ENCODE assay signal across 29 mouse cellular contexts in genomic region chr10:116957867-116958551, GRCm38 (mm10). TPM values are rescaled to one million over a fixed set of nuclear protein-coding genes. Genes with fewer than 3 reads are reported as not detected.
DNase-seq lines count a peak whose midpoint lies in the region; ATAC-seq and TF ChIP-seq lines count a peak whose summit lies in the region.
"Had no signal": no experiment of that assay in that cellular context is flagged by ENCODE, and none has a peak within 500 bp of the region (broad histone marks: within the 10 kb centered on the region; RNA-seq: fewer than 3 reads in every experiment).

No protein-coding gene starts in this region.

- H3K4me1 ChIP-seq in kidney, adult 2 months (ENCODE audit: control insufficient read depth, insufficient read depth, low read length), result peaks cover 10% of the 10 kb centered on the region
- peaks cover 24% of the 10 kb centered on the region for H3K4me1 ChIP-seq in kidney, embryonic 15.5 days
- no peaks in the 10 kb centered on the region for H3K4me1 ChIP-seq in neural tube, embryonic 15.5 days
- H3K4me1 ChIP-seq: embryonic facial prominence, embryonic 15.5 days; forebrain, embryonic 15.5 days; hindbrain, embryonic 12.5 days had no signal

- H3K27ac ChIP-seq in kidney, adult 2 months (ENCODE audit: insufficient read depth, low read depth, low read length), result 0 out of 2 replicates have a peak overlapping the region, but pooled peaks have one; percentile 40
- peak overlapping the region; percentile 80 for H3K27ac ChIP-seq in kidney, embryonic 15.5 days
- H3K27ac ChIP-seq in neural tube, embryonic 15.5 days (replicated peaks), result no peak overlapping the region
- H3K27ac ChIP-seq: embryonic facial prominence, embryonic 15.5 days; forebrain, embryonic 15.5 days; hindbrain, embryonic 12.5 days had no signal

- H3K9ac ChIP-seq in kidney, embryonic 15.5 days, result no peak overlapping the region
- H3K9ac ChIP-seq in neural tube, embryonic 15.5 days (replicated peaks), result no peak overlapping the region
- H3K9ac ChIP-seq: embryonic facial prominence, embryonic 15.5 days; forebrain, embryonic 15.5 days; hindbrain, embryonic 12.5 days had no signal

- DNase-seq in kidney, adult 2 months, result peak; percentile 57
- DNase-seq in kidney, adult 18-20 months, result no peak
- DNase-seq in brain, adult 2 months (ENCODE audit: low read depth, low spot score), result peak; percentile 43
- peak; percentile 52 for DNase-seq in kidney, postnatal 14 days
- no peak for DNase-seq in ovary, postnatal 36 days (ENCODE audit: low spot score)
- DNase-seq in cerebellum, postnatal 4 days (ENCODE audit: low spot score in 2 of 2), result no peak
- DNase-seq: adrenal gland, adult 8-10 months; adrenal gland, postnatal 36 days; cerebellum, adult 11 months; cerebellum, adult 8-10 months; cerebellum, postnatal 14 days; gastrocnemius, postnatal 14 days; heart, adult 11 months; heart, postnatal 10 days; heart, postnatal 4 days had no signal

- no peaks in the 10 kb centered on the region for H3K27me3 ChIP-seq in kidney, adult 2 months (replicated peaks; ENCODE audit: control insufficient read depth, insufficient read depth, low read length)
- H3K27me3 ChIP-seq in kidney, embryonic 15.5 days, result no peaks in the 10 kb centered on the region
- H3K27me3 ChIP-seq in neural tube, embryonic 15.5 days (replicated peaks), result no peaks in the 10 kb centered on the region
- H3K27me3 ChIP-seq: CH12.LX; embryonic facial prominence, embryonic 15.5 days; forebrain, embryonic 15.5 days; hindbrain, embryonic 12.5 days had no signal

- H3K4me3 ChIP-seq in kidney, adult 2 months (ENCODE audit: insufficient read depth, low read depth, low read length), result no peak overlapping the region
- no peak overlapping the region for H3K4me3 ChIP-seq in kidney, embryonic 15.5 days (replicated peaks)
- no peak overlapping the region for H3K4me3 ChIP-seq in neural tube, embryonic 15.5 days (replicated peaks)
- H3K4me3 ChIP-seq: embryonic facial prominence, embryonic 15.5 days; erythroblast, embryonic 14.5 days; forebrain, embryonic 15.5 days; hindbrain, embryonic 12.5 days had no signal

- TF ChIP-seq POLR2A in kidney, adult 2 months (IDR thresholded peaks at IDR 0.05; ENCODE audit: low read depth, low read length), result no peak

- H3K9me3 ChIP-seq in kidney, embryonic 15.5 days (replicated peaks), result 0 out of 2 replicates have a peak, but pooled peaks cover 2% of the 10 kb centered on the region
- H3K9me3 ChIP-seq in neural tube, embryonic 15.5 days (replicated peaks), result no peaks in the 10 kb centered on the region
- H3K9me3 ChIP-seq: embryonic facial prominence, embryonic 15.5 days; forebrain, embryonic 15.5 days; hindbrain, embryonic 12.5 days had no signal

- H3K36me3 ChIP-seq in kidney, adult 2 months (ENCODE audit: control insufficient read depth, insufficient read depth, low read length), result no peaks in the 10 kb centered on the region
- H3K36me3 ChIP-seq in kidney, embryonic 15.5 days, result peaks cover 5% of the 10 kb centered on the region; the same call in 1 of the 2 replicates
- H3K36me3 ChIP-seq in neural tube, embryonic 15.5 days, result no peaks in the 10 kb centered on the region
- H3K36me3 ChIP-seq: embryonic facial prominence, embryonic 15.5 days; forebrain, embryonic 15.5 days; hindbrain, embryonic 12.5 days had no signal

- 5% methylated on average over 5 of the region's 5 CpGs for WGBS in kidney, adult 2 months
- 9% methylated on average over 5 of the region's 5 CpGs for WGBS in kidney, embryonic 15.5 days
- WGBS in neural tube, embryonic 15.5 days, result 67% methylated on average over 5 of the region's 5 CpGs

- peak; percentile 79 for ATAC-seq in kidney, embryonic 15.5 days (replicated peaks; ENCODE audit: low FRiP score)
- ATAC-seq in neural tube, embryonic 15.5 days (ENCODE audit: low FRiP score), result no peak
- ATAC-seq: forebrain, embryonic 15.5 days; hindbrain, embryonic 16.5 days; inflammation-experienced regulatory T-cells, adult 6 months had no signal

- TF ChIP-seq CTCF in kidney, adult 2 months (conservative IDR thresholded peaks at IDR 0.05; ENCODE audit: insufficient read depth, insufficient read length, low read depth, low read length), result no peak

- no peak overlapping the region for H3K4me2 ChIP-seq in kidney, embryonic 15.5 days
- no peak overlapping the region for H3K4me2 ChIP-seq in neural tube, embryonic 15.5 days
- H3K4me2 ChIP-seq: embryonic facial prominence, embryonic 15.5 days; forebrain, embryonic 15.5 days; hindbrain, embryonic 12.5 days had no signal

RNA-seq across cellular contexts. Expression of gene Rab3ip, which starts 7.4 kb away (rescaled TPM):
- polyA plus RNA-seq in kidney, adult 2 months (2012; rRNA removed), result 641 and 892 TPM in 2 replicates
- polyA plus RNA-seq in kidney, embryonic 15.5 days (2015; fragmentation: Nextera tagmentation; extraction: Ambion mirVana), result 114 and 121 TPM in 2 replicates
- 49.3 and 54.6 TPM in 2 replicates for polyA plus RNA-seq in neural tube, embryonic 15.5 days (2015; fragmentation: Nextera tagmentation; extraction: Ambion mirVana)

RNA-seq across cellular contexts. Expression of gene Gm10271, which starts 14.4 kb away (rescaled TPM):
- polyA plus RNA-seq in kidney, adult 2 months (2012; rRNA removed), result not detected in 2 replicates
- polyA plus RNA-seq in kidney, embryonic 15.5 days (2015; fragmentation: Nextera tagmentation; extraction: Ambion mirVana), result not detected in 2 replicates
- not detected in 2 replicates for polyA plus RNA-seq in neural tube, embryonic 15.5 days (2015; fragmentation: Nextera tagmentation; extraction: Ambion mirVana)
- polyA plus RNA-seq: brain, embryonic 14.5 days; cortical plate, adult 2 months; embryonic facial prominence, embryonic 15.5 days; erythroblast, embryonic 14.5 days; forebrain, embryonic 11.5 days; forebrain, embryonic 15.5 days; frontal cortex, adult 2 months; heart, embryonic 14.5 days; hindbrain, embryonic 12.5 days; hindbrain, embryonic 16.5 days; inflammation-experienced regulatory T-cells, adult 6 months had no signal

RNA-seq across cellular contexts. Expression of gene Best3, which starts 28.1 kb away (rescaled TPM):
- 0.97 and 1.1 TPM in 2 replicates for polyA plus RNA-seq in kidney, adult 2 months (2012; rRNA removed)
- polyA plus RNA-seq in kidney, embryonic 15.5 days (2015; fragmentation: Nextera tagmentation; extraction: Ambion mirVana), result 0.30 and 0.44 TPM in 2 replicates
- polyA plus RNA-seq in neural tube, embryonic 15.5 days (2015; fragmentation: Nextera tagmentation; extraction: Ambion mirVana), result 0.10 and 0.14 TPM in 2 replicates
- polyA plus RNA-seq: erythroblast, embryonic 14.5 days; inflammation-experienced regulatory T-cells, adult 6 months had no signal

Comparison
In these comparisons a context has a peak if more than half of its experiments do, and no peak if none do; other contexts are left out.
1. DNase-seq: peak in kidney, adult 2 months (single experiment), brain, adult 2 months (single experiment) and kidney, postnatal 14 days (single experiment); none in kidney, adult 18-20 months (single experiment), ovary, postnatal 36 days (single experiment) and cerebellum, postnatal 4 days (0 of 2).